Mouse (Mus musculus) CD4-positive, CD25-positive, alpha-beta regulatory T cell, adult 2 months (primary cell): ENCODE measurements around the gene Stim2.

Source experiments
- DNase-seq: peaks from one replicate; pipeline ENCODE4 v3.0.0-alpha.2; 2012; ENCODE audit warnings: low read depth, low spot score

The Stim2 gene

DNA sequence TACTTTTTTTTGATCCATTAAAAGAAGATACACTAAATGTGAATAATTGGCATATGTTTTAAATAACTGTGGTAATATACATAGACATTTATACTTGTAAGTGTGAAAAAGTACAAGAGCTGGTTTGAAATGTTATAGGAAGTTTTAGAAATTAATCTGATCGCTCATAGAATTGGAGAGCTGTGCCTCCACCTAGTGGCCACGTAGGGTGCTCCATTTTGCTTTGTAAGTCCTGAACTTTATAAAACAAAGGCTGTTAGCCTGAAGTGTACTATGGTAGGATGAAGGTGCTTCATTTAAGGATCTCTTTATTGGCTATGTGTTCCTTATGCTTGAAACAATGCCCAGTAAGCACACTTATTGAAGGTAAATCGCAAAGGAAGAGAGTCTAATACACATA is 115.0 kb downstream of the Stim2 start:
- peak; percentile 84 for DNase-seq

- no peak for DNase-seq
Observed at GRCm38 (mm10) chr5:54116538-54116937, 118.2 kb downstream of the Stim2 start.

GRCm38 (mm10) chr5:54118410-54119212 is 120.3 kb downstream of the Stim2 start:
- no peak for DNase-seq

DNA sequence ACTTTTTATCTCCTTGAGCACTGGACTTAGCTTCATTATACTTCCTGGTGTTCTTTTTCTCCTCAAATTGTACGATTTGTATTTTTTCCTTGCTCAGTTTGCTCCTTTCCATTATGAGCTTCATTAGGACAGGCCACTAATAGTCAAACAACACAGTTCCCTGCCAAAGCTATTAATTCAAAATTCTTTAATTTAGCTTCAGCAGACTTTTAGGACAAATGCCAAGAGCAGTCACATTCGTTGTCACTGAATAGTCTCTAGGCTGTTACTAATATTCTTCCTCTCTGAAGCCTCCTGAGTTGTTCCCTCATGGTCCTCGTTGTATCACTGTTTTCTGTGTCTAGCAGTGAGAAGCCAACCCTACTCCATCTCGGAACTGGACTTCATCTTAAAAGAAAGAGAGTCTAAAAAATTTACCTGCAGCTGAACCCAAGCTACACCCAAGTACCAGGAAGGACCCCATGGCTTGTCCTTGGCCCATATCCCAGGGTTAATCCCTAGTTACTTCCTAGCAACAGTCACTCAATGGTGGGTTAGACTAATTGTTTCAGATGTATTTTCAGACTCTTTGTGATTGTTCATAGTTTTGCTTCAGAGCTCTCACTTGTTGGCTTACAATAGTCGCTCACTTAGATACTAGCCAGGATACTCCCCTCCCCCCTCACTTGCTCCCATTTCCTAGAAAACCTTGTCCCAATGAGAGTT is 149.9 kb downstream of the Stim2 start:
- DNase-seq = no peak

GRCm38 (mm10) chr5:54154503-54155226 is 156.4 kb downstream of the Stim2 start:
- peak; percentile 35 for DNase-seq

GRCm38 (mm10) chr5:54155227-54155776 is 157.0 kb downstream of the Stim2 start:
- no peak for DNase-seq

DNA sequence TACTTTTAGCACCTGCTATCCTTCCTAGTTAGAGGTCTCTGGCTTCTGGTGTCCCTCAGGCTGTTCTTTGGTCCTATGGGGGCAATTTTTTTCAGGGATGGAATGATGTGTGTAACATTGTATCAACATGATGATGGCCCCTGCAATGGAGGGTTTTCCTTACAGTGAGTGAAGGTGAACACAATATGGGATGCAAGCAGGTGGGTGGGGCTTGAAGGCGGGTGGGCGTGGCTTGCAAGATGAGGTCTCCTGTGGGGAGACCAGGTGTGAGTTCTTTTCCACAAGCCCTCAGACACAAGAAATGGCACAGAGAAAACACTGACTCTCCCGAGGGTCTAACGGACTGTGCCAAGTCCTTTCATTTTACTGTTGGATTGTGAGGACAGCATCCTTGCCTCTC is 157.6 kb downstream of the Stim2 start:
- DNase-seq = no peak

- no peak for DNase-seq
Observed at GRCm38 (mm10) chr5:54156944-54157527, 158.7 kb downstream of the Stim2 start.

GRCm38 (mm10) chr5:54158230-54158629 is 159.9 kb downstream of the Stim2 start:
- DNase-seq = no peak

GRCm38 (mm10) chr5:54159156-54159793 is 161.0 kb downstream of the Stim2 start:
- no peak for DNase-seq

GRCm38 (mm10) chr5:54160561-54160960 is 162.3 kb downstream of the Stim2 start:
- no peak for DNase-seq

DNA sequence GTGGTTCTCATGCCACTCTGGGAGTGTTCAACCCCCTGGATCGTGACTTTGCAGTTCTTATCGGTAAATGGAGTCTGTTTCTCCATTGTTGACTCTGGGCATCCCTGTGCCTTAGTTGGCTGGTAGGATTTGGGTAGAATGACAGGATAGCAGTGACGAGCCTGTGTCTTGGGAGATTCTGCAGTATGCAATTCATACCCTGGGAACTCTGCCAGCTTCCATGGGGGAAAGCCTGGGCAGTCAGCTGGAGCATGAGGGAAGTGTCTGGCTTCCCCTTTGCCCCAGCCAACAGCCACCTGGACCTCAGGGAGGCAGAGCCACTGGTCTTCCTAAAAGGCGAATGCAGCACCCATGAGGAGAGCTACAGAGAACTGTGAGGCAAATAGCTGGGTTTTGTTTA is 165.6 kb downstream of the Stim2 start:
- no peak for DNase-seq
